Mouse (Mus musculus): ENCODE measurements at regions not wholly inside any gene's neighbourhood (a gene's known extent, or its start where the extent isn't known, plus 50 kb on each side); places are given as distances from the start of the nearest gene placed in this dataset.

GRCm38 (mm10) chr12:35668716-35669115 lies 133.9 kb upstream of the Ahr start:
- H3K27ac ChIP-seq: no peak overlapping the region
- 88% methylated on average over 1 of the region's 1 CpGs for WGBS

GRCm38 (mm10) chr12:35667705-35668104 lies 132.9 kb upstream of the Ahr start:
- no peak overlapping the region for H3K9ac ChIP-seq
- H3K4me3 ChIP-seq (replicated peaks; ENCODE audit: low read length): no peak overlapping the region
- no peak for ATAC-seq (ENCODE audit: low FRiP score)
- H3K4me1 ChIP-seq (replicated peaks; ENCODE audit: control insufficient read depth, insufficient read depth, low read length): no peaks in the 10 kb centered on the region
- H3K4me2 ChIP-seq (replicated peaks): no peak overlapping the region
- WGBS: 92% methylated on average over 3 of the region's 3 CpGs
- no peak overlapping the region for H3K27ac ChIP-seq
- DNase-seq (ENCODE audit: low spot score): no peak
- H3K27me3 ChIP-seq (ENCODE audit: control insufficient read depth, insufficient read depth, low read length): no peaks in the 10 kb centered on the region
- H3K36me3 ChIP-seq (replicated peaks; ENCODE audit: control insufficient read depth, insufficient read depth): no peaks in the 10 kb centered on the region
- no peaks in the 10 kb centered on the region for H3K9me3 ChIP-seq (ENCODE audit: control insufficient read depth, low read length)

More at GRCm38 (mm10) chr12:35668716-35669115, 133.9 kb upstream of the Ahr start:
- DNase-seq (ENCODE audit: low spot score) (no peak), ATAC-seq (ENCODE audit: low FRiP score) (no peak)
- Histone ChIP-seq H3K9me3 (ENCODE audit: control insufficient read depth, low read length) (no peaks in the 10 kb centered on the region), H3K4me3 (replicated peaks; ENCODE audit: low read length) (no peak overlapping the region), H3K27me3 (ENCODE audit: control insufficient read depth, insufficient read depth, low read length) (no peaks in the 10 kb centered on the region), H3K4me1 (replicated peaks; ENCODE audit: control insufficient read depth, insufficient read depth, low read length) (no peaks in the 10 kb centered on the region), H3K9ac (no peak overlapping the region), H3K36me3 (replicated peaks; ENCODE audit: control insufficient read depth, insufficient read depth) (no peaks in the 10 kb centered on the region), H3K4me2 (replicated peaks) (no peak overlapping the region)

GRCm38 (mm10) chr12:35667218-35667617 lies 132.4 kb upstream of the Ahr start:
- Histone ChIP-seq H3K9me3 (ENCODE audit: control insufficient read depth, low read length) (no peaks in the 10 kb centered on the region), H3K9ac (no peak overlapping the region), H3K4me1 (replicated peaks; ENCODE audit: control insufficient read depth, insufficient read depth, low read length) (no peaks in the 10 kb centered on the region), H3K36me3 (replicated peaks; ENCODE audit: control insufficient read depth, insufficient read depth) (no peaks in the 10 kb centered on the region), H3K4me3 (replicated peaks; ENCODE audit: low read length) (no peak overlapping the region), H3K4me2 (replicated peaks) (no peak overlapping the region), H3K27ac (no peak overlapping the region), H3K27me3 (ENCODE audit: control insufficient read depth, insufficient read depth, low read length) (no peaks in the 10 kb centered on the region)
- DNase-seq (ENCODE audit: low spot score) (no peak), ATAC-seq (ENCODE audit: low FRiP score) (no peak)

- WGBS: 75% methylated on average over 2 of the region's 2 CpGs
- H3K9me3 ChIP-seq (ENCODE audit: control insufficient read depth, low read length): no peaks in the 10 kb centered on the region
- no peak overlapping the region for H3K4me2 ChIP-seq (replicated peaks)
- H3K27me3 ChIP-seq (ENCODE audit: control insufficient read depth, insufficient read depth, low read length): no peaks in the 10 kb centered on the region
- H3K4me1 ChIP-seq (replicated peaks; ENCODE audit: control insufficient read depth, insufficient read depth, low read length): no peaks in the 10 kb centered on the region
- no peak overlapping the region for H3K9ac ChIP-seq
- H3K27ac ChIP-seq: no peak overlapping the region
- no peak for DNase-seq (ENCODE audit: low spot score)
- no peak overlapping the region for H3K4me3 ChIP-seq (replicated peaks; ENCODE audit: low read length)
- no peak for ATAC-seq (ENCODE audit: low FRiP score)
- H3K36me3 ChIP-seq (replicated peaks; ENCODE audit: control insufficient read depth, insufficient read depth): no peaks in the 10 kb centered on the region
Observed at GRCm38 (mm10) chr12:35666062-35666461, 131.2 kb upstream of the Ahr start.

GRCm38 (mm10) chr12:35663062-35663461 lies 128.2 kb upstream of the Ahr start:
- Histone ChIP-seq H3K9me3 (ENCODE audit: control insufficient read depth, low read length) (no peaks in the 10 kb centered on the region), H3K4me2 (replicated peaks) (no peak overlapping the region), H3K4me1 (replicated peaks; ENCODE audit: control insufficient read depth, insufficient read depth, low read length) (no peaks in the 10 kb centered on the region), H3K36me3 (replicated peaks; ENCODE audit: control insufficient read depth, insufficient read depth) (no peaks in the 10 kb centered on the region), H3K27me3 (ENCODE audit: control insufficient read depth, insufficient read depth, low read length) (no peaks in the 10 kb centered on the region), H3K9ac (no peak overlapping the region), H3K27ac (no peak overlapping the region), H3K4me3 (replicated peaks; ENCODE audit: low read length) (no peak overlapping the region)
- no peak for ATAC-seq (ENCODE audit: low FRiP score)
- DNase-seq (ENCODE audit: low spot score): no peak
- WGBS: 97% methylated on average over 1 of the region's 1 CpGs

DNA sequence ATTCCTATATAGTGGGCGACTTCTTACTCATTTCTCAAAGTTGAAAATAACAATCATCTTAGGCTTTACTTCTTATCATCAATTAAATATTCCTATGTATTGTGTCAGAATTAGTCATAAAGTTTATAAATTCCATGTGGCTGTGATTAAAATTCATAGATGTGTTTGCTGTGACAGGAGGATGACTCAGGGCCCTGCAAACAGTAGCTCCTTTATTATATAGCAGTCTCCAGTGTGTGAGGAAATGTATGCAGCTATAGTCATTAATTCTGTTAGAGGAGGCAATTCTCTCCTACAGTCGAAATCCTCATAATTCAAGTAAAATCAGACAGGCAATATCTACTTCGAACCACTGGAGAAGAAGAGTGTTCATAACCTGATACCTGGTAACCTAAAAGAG lies 121.7 kb upstream of the Ahr start:
- no peak overlapping the region for H3K9ac ChIP-seq
- H3K4me2 ChIP-seq (replicated peaks): no peak overlapping the region
- no peaks in the 10 kb centered on the region for H3K36me3 ChIP-seq (replicated peaks; ENCODE audit: control insufficient read depth, insufficient read depth)
- no peaks in the 10 kb centered on the region for H3K9me3 ChIP-seq (ENCODE audit: control insufficient read depth, low read length)
- no peaks in the 10 kb centered on the region for H3K4me1 ChIP-seq (replicated peaks; ENCODE audit: control insufficient read depth, insufficient read depth, low read length)
- H3K27ac ChIP-seq: no peak overlapping the region
- H3K4me3 ChIP-seq (replicated peaks; ENCODE audit: low read length): no peak overlapping the region
- ATAC-seq (ENCODE audit: low FRiP score) (no peak), DNase-seq (ENCODE audit: low spot score) (no peak)
- WGBS: 77% methylated on average over 3 of the region's 3 CpGs
- no peaks in the 10 kb centered on the region for H3K27me3 ChIP-seq (ENCODE audit: control insufficient read depth, insufficient read depth, low read length)

DNA sequence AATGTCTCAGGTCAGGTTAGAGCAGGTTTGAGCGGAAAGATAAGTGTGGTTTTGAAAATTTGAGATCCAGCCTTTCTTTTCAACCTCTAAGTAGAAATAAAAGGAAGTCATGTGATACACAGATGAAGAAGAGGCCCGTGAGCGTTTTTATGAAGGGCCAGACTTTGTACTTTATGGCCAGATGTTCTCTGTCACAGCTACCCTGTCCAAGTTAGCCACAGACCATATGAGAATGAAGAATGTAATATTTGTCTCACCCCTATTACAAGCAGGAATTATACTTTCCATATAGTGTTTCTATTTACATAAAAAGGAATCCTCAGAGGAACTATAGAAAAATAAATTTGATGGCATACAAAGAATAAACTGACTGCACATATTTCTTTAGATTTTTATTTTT lies 114.9 kb upstream of the Ahr start:
- 85% methylated on average over 3 of the region's 3 CpGs for WGBS
- no peaks in the 10 kb centered on the region for H3K4me1 ChIP-seq (replicated peaks; ENCODE audit: control insufficient read depth, insufficient read depth, low read length)
- DNase-seq (ENCODE audit: low spot score): no peak
- H3K9ac ChIP-seq: no peak overlapping the region
- no peaks in the 10 kb centered on the region for H3K9me3 ChIP-seq (ENCODE audit: control insufficient read depth, low read length)
- ATAC-seq (ENCODE audit: low FRiP score): no peak
- H3K27ac ChIP-seq: no peak overlapping the region
- H3K4me2 ChIP-seq (replicated peaks): no peak overlapping the region
- no peaks in the 10 kb centered on the region for H3K27me3 ChIP-seq (ENCODE audit: control insufficient read depth, insufficient read depth, low read length)
- no peaks in the 10 kb centered on the region for H3K36me3 ChIP-seq (replicated peaks; ENCODE audit: control insufficient read depth, insufficient read depth)
- H3K4me3 ChIP-seq (replicated peaks; ENCODE audit: low read length): no peak overlapping the region

- no peak for ATAC-seq (ENCODE audit: low FRiP score)
Observed at GRCm38 (mm10) chr12:35642473-35642872, 107.6 kb upstream of the Ahr start.

GRCm38 (mm10) chr12:35641741-35642140 lies 106.9 kb upstream of the Ahr start:
- ATAC-seq (ENCODE audit: low FRiP score) (no peak), DNase-seq (ENCODE audit: low spot score) (no peak)
- Histone ChIP-seq H3K27me3 (ENCODE audit: control insufficient read depth, insufficient read depth, low read length) (no peaks in the 10 kb centered on the region), H3K36me3 (replicated peaks; ENCODE audit: control insufficient read depth, insufficient read depth) (no peaks in the 10 kb centered on the region), H3K9me3 (ENCODE audit: control insufficient read depth, low read length) (no peaks in the 10 kb centered on the region), H3K9ac (no peak overlapping the region), H3K4me3 (replicated peaks; ENCODE audit: low read length) (no peak overlapping the region), H3K4me1 (replicated peaks; ENCODE audit: control insufficient read depth, insufficient read depth, low read length) (no peaks in the 10 kb centered on the region), H3K27ac (no peak overlapping the region), H3K4me2 (replicated peaks) (no peak overlapping the region)
- WGBS: 30% methylated on average over 1 of the region's 1 CpGs

More at GRCm38 (mm10) chr12:35642473-35642872, 107.6 kb upstream of the Ahr start:
- no peak overlapping the region for H3K9ac ChIP-seq
- H3K4me1 ChIP-seq (replicated peaks; ENCODE audit: control insufficient read depth, insufficient read depth, low read length): no peaks in the 10 kb centered on the region
- H3K9me3 ChIP-seq (ENCODE audit: control insufficient read depth, low read length): no peaks in the 10 kb centered on the region
- H3K4me2 ChIP-seq (replicated peaks): no peak overlapping the region
- no peak for DNase-seq (ENCODE audit: low spot score)
- H3K4me3 ChIP-seq (replicated peaks; ENCODE audit: low read length): no peak overlapping the region
- H3K27ac ChIP-seq: no peak overlapping the region
- no peaks in the 10 kb centered on the region for H3K27me3 ChIP-seq (ENCODE audit: control insufficient read depth, insufficient read depth, low read length)
- H3K36me3 ChIP-seq (replicated peaks; ENCODE audit: control insufficient read depth, insufficient read depth): no peaks in the 10 kb centered on the region

DNA sequence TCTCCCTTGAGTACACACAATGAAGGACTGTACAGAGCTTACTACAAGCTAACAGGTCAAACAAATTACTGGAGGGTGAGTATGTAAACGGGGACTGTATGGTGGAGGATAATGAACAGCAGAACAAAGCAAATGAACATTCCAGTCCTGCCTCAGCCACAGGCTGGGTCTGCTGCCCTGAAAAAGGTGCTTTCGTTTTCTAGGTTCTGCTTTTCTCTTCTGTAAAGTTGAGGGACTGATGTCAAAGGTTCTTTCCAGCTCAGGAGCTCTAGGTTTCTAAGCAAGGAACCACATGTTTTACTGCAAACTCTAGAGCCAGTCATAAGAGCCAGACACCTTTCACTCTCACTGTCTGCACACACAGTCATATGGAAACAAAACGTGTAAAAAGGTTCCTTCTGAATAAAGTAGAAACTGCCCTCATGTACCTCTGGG lies 106.1 kb upstream of the Ahr start:
- no peak for ATAC-seq (ENCODE audit: low FRiP score)

More for the DNA sequence above, 106.1 kb upstream of the Ahr start:
- Histone ChIP-seq H3K4me3 (replicated peaks; ENCODE audit: low read length) (no peak overlapping the region), H3K36me3 (replicated peaks; ENCODE audit: control insufficient read depth, insufficient read depth) (no peaks in the 10 kb centered on the region), H3K9me3 (ENCODE audit: control insufficient read depth, low read length) (no peaks in the 10 kb centered on the region), H3K4me2 (replicated peaks) (no peak overlapping the region), H3K27ac (no peak overlapping the region), H3K4me1 (replicated peaks; ENCODE audit: control insufficient read depth, insufficient read depth, low read length) (no peaks in the 10 kb centered on the region), H3K9ac (no peak overlapping the region), H3K27me3 (ENCODE audit: control insufficient read depth, insufficient read depth, low read length) (no peaks in the 10 kb centered on the region)
- WGBS: 72% methylated on average over 3 of the region's 3 CpGs
- DNase-seq (ENCODE audit: low spot score): no peak

Data from hindbrain, embryonic 14.5 days (tissue).